Mouse (Mus musculus): ENCODE measurements around the gene Zscan2.

The Zscan2 gene

DNA sequence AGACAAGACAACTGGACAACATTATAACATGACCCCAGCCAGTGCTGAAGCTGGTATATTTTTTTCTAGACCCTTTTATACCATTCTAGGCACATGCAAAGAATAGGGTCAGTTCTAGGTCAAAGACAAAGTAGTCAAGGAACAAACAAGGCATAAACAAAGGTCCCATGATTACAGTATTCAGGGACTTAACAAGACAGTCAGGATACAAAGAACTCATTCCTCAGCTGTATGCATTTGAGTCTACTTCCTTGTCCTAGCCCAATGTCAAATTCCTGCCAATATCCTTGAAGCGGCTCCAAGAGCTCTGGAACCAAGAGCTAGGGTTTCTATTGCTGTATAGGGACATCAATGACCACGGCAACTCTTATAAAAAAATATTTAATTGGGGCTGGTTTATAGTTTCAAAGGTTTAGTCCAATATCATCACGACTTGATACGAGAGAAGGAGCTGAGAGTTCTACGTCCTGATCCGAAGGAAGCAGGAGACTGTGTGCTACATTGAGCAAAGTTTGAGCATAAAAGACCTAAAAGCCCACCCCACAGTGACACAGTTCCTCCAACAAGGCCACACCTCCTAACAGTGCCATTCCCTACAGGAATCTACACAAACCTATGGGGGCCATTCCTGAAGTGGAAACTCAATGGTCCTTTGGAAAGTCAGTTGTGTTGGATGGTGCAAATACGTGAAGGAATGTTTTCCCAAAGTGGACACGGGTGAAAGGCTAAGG, 16.6 kb upstream of the Zscan2 start:
- DNase-seq (ENCODE audit: low spot score in 2 of 2), result no peak

DNA sequence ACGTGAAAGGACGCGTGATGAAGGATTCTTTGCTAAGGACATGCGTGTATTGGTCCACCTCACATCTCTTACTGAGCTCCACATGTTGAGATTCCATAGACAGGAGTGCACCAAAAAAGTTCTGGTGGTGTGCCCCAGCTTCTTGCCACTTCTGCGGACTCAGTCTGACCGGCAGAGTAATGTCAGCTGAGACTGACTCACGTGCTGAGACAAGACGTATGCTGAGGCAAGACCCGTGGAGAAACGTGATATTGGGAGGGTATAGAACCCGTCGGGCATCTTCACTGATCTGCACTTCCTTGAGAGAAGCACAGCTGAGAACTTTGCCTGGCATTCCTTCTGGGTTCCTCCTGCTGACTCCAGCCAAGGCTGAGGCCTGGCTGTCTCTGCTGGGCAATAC, 16.0 kb upstream of the Zscan2 start:
- DNase-seq (ENCODE audit: low spot score in 2 of 2), result no peak

DNA sequence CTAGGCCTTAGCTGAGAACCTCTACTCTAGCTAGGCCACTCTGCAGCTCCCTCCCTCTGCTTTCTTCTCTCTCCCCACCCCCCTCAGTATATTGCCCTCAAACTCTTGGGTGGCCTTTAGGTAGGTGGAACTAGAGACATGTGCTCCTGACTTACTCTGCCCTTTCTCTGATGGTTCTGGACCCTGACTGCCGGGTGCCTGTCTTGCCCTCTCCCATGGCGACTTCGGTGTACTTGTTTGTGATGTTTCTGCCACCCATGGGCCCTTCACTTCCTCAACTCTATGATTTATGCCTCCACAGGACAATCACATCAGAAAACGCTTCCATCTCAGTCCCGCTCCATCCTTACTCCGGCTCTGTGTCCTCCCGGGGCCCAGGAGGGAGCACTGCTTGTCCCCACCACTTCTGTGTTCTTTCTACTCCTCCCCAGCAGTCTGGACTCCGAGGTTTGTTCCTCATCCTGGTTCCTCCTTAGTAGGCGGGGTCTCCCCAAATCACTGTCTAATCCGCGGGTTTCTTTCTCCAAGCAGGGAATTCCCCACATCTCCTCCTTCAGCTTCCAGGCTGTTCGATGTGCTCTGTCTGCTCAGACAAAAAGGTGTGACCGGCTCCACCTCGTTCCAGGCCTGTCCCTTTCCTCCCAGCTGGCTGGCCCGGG, 15.0 kb upstream of the Zscan2 start:
- no peak for DNase-seq (ENCODE audit: low spot score in 2 of 2)

DNA sequence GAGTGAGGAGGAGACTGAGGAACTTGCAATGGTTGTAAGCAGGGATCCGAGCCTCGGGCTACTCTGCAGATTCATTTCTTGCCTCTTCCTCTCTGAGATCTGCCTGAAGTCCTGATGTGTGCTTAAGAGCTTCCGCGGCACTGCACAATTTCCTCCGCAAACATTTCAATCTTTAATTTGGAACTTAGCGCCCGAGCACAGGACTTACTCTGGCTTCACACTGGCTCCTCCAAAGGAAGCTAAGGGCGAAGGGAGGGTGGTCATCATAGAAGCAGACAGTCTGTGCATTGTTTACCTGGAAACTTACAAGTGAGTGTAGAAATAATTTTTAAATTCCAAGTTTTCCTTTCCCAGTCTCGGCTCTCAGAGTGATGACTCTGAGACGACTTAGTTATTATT, 14.4 kb upstream of the Zscan2 start:
- no peak for DNase-seq (ENCODE audit: low spot score in 2 of 2)

DNA sequence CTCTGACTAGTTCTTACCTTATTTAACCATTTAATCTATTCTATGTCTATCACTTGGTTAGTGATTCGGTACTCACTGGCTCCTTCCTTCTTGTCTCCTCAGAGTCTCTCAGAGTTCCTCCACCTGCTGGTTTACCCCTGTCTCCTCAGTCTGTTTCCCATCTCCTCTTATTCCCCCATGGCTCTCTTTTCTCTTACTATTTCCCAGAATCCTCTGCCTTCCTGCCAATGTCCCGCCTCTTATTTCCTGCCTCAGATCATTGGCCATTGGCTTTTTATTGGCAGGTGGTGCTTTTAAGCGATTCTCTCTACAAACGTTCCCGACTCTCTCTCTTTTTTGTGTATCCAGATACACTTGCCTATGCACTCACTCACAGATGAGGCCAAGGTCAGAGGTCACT, 14.0 kb upstream of the Zscan2 start:
- DNase-seq (ENCODE audit: low spot score in 2 of 2), result no peak

DNA sequence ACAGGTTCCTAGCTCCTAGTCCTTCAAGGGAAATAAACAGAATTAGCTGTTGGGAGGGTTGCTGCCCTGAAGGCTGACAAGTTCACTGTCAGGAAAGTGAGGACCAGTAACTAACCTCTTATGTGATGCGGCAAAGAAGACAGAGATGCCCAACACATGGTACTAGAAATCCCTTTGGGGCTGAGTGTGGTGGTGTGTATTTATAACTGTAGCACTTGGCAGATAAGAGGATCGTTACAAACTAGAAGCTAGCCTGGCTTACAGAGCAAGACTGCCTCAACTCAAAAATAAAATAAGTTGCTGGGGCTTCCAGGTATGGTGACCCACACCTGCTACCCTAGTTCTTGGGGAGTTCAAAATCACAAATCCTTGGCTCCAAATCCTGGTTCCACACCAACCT, 11.5 kb upstream of the Zscan2 start:
- DNase-seq (ENCODE audit: low spot score in 2 of 2), result no peak

DNA sequence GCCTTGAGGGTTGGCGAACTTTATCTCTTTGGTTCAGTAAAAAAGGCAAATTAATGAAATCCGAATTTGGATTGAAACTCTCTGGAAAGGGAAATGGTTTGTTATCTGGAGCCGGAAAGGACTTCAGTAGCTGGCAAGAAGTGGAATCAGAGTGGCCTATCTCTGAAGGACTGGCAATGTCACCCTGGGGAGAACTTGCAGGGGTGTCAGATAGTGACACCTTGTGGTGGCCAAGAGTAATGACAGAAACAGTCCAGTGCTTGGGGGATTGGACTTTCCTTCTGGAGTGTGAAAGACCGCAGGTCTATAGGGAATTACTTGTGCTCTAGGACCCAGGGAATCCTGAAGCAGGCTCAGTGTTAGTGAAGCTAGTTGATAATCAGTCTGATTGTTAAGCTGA, 11.0 kb upstream of the Zscan2 start:
- no peak for DNase-seq (ENCODE audit: low spot score in 2 of 2)

DNA sequence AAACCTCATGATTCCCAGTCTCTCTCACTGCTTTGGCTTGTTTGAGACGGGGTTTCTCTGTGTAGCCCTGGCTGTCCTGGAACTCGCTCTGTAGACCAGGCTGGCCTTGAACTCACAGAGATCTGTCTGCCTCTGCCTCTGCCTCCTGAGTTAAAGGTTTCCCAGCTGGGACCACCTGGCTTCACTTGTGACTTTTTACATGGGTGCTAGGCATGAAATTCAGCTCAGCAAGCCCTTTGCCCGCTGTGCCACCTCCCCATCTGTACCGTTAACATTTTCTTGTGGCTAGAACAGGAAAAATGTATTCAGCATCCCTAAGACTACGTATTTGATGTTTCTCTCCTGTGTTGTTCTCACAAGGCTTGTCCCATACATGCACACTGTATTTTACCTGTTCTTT, 10.2 kb upstream of the Zscan2 start:
- no peak for DNase-seq (ENCODE audit: low spot score in 2 of 2)

DNA sequence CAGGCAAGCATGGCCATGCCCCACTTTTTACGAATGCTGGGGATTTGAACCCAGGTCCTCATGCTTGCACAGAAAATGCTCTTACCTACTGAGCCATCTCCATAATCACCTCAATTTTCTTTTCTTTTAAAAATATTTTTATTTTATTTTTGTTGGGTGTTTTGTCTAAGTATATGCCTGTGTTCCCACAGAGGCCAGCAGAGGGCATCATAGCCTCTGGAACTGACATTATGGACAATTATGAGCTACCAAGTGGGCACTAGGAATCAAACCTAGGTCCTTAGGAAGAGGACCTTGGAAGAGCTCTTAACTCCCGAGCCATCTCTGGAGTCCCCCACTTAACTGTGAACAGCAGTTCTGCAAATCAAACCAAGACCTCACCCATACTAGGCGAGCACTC, 7.5 kb upstream of the Zscan2 start:
- no peak for DNase-seq (ENCODE audit: low spot score in 2 of 2)

DNA sequence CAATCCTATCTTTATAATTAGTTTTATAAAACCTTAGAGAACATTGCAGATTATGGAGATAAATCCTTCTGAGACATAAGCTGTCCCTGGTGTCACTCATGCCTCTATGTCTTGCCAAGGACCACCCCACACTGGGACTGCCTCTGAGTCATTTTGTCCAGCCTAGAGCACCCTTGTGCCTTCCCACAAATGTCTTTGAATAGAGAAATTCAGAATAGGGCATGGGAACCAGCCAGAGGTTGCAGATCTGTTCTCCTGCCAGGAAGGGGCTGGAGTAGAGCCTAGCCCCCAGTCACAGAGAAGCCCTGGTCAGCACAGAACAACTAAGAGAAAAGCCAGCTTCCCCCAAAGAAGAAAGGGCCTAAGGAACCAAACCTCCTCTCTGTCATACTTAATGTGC, 5.4 kb upstream of the Zscan2 start:
- no peak for DNase-seq (ENCODE audit: low spot score in 2 of 2)

DNA sequence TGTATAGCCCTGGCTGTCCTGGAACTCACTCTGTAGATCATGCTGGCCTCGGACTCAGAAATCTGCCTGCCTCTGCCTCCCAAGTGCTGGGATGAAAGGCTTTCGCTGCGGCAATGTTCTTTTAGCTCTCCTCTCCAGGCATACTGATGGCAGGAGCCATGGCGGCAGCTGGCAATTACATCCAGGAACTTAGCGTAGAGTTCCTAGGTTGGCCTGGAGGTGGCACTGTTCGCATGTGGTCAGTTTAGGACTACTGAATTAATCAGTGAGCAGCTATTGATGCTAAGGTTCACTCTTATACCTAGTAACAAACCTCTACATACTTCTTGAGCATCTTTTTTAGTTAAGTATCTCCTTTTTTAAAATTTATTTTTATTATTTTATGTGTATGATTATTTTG, 3.5 kb upstream of the Zscan2 start:
- DNase-seq (ENCODE audit: low spot score in 2 of 2), result peak; percentile 52 to 76

DNA sequence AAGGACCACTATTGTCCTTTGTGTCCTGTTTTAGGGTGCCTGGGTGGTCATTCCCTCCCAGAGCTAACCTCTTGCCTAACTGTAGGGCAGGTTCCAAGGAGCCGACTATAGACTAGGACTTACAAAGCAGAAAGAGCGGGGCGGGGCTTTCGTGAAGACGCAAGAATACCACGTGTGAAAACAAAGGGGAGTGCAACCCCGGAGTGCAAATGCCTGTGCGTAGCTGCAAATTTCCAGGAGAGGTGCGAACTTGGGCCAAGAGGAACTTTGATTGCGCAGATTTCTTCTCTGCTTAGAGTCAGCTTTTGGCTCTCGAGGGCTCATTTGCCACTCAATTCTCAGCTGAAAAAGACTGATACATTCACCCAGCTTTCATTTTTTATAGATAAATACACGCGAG, 493 bp upstream of the Zscan2 start:
- DNase-seq (ENCODE audit: low spot score in 2 of 2), result peak in 1 of 2 experiments; percentile 25

DNA sequence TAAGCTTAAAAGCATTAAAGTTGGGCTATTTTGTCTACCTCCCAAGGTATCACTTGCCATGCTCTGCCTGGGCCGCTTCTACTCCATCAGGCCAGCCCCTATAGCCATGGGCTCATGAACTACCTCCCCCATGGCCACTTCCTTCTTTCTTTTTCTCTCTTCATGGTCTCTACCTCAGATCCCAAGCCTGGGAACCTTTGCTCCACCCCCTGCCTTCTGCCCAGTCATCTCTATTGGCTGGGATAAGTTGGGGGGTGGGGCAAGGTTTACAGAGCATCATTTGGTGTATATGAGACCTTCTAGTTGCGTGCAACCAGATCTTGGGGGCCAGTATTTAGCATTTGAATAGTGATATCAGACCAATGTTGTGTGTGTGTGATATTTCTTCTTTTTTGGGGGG, 1.8 kb downstream of the Zscan2 start:
- no peak for DNase-seq (ENCODE audit: low spot score in 2 of 2)

DNA sequence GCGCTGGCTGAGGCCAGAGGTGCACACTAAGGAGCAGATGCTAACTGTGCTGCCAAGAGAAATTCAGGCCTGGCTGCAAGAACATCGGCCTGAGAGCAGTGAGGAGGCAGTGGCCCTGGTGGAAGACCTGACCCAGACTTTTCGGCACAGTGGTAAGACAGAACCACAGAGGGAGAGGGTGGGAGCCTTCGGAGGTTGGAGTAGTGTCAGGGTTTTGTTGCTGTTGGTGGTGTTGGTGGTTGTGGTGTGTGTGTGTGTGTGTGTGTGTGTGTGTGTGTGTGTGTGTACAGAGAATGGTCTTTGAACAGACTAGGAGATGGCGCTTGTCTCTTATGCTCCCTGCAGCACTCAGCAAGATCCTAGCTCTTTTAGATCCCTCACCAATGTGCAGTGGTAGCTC, 2.8 kb downstream of the Zscan2 start:
- DNase-seq (ENCODE audit: low spot score in 2 of 2), result no peak

DNA sequence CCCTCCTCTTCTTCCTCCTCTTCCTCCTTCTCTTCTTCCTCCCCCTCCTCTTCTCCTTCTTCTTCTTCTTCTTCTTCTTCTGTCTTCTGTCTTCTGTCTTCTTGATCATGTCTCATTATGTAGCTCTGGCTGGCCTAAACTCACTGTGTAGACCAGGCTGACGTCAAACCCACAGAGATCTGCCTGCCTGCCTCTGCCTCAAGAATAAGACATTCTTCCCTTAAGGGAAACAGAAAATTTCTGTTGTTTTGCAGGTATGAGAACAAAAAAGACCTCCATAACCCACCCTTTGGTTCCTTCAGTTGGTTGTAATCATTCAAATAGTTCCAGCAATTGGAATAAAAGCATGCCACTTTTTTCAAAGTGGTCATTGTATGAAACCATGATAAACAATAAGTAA, 3.4 kb downstream of the Zscan2 start:
- DNase-seq (ENCODE audit: low spot score in 2 of 2), result no peak

DNA sequence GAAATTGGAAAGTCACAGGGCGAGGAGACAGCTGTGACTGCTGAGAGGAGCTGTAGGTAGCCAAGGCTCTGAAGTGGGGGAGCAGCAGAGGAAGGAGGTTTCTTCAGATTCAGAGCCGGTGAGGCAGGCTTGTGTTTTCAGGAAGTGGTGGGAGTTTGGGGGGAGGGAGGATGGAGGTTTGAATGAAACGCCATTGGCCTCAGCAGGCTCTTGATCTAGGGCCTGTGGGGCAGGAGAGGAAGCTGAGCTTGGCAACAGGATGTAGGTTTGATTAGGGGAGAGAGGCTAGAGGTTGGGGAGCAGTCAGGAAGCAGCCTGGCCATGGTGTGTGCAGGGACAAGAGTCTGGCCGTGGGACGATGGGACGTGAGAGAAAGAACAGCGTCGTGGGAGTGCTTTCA, 4.1 kb downstream of the Zscan2 start:
- DNase-seq (ENCODE audit: low spot score in 2 of 2), result no peak

DNA sequence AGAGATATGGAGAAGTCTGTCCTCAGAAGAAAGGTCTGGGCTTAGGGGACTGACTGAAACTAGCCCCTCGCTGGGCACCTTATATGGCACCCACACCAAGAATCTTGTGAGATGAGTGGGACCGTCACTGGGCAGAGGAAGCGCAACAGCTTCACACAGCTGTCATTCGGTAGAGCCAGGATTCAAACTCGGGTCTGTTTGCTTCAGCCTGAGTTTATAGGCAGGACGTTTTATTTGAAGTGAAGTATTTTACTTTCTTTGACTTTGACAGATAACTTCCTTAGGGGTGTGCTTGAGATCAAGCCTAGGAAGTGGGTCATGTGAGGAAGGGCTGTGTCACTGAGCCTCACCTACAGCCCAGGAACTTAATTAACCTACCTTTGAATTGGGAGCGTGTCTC, 4.8 kb downstream of the Zscan2 start:
- DNase-seq (ENCODE audit: low spot score in 2 of 2), result no peak

DNA sequence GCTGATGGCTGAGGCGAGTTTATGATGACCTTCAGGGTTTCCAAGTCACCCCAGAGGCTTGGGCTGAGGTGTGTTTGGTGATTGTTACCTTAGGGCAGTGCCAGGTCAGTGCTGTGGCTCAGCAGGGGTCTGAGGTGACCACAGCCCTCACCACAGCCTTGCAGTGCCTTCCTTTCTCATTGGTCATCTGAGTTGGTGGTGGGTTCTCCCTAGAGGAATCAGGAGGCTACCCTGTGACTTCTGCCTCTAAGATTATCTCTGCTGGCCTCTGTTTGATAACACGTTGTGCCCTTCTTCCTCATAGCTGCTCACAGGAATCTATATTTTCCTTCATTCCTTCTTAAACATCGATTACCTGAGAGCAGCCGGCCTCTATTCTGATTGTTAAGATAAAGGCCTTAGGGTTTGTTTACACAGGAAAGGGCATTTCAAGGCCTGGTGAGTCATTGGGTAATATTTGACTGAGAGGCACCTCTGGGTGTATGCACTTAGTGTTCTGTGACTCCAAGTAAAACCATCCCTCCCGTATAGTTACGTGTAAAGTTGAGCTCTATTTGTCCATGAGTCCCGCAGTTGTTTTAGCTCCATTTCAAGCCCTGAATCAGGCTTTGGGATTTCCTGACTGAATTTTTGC, 5.9 kb downstream of the Zscan2 start:
- no peak for DNase-seq (ENCODE audit: low spot score in 2 of 2)

DNA sequence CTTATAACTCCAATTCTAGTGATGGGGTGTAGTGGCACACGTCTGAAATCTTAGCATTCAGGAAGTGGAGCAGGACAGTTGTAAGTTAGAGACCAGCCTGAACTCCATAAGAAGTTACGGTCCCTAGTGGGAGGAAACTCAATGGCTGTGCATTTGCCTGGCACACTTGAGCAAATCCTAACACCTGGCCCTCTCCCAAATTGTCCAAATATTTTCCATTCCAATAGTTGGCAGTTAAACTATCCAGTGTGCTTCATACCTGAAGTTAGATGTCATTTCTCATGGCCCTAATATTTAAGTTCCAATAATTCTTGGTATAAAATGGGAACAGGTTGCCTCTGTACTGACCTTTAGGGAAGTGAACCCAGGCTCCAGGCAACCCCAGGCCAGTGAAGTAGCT, 8.0 kb downstream of the Zscan2 start:
- no peak for DNase-seq (ENCODE audit: low spot score in 2 of 2)

DNA sequence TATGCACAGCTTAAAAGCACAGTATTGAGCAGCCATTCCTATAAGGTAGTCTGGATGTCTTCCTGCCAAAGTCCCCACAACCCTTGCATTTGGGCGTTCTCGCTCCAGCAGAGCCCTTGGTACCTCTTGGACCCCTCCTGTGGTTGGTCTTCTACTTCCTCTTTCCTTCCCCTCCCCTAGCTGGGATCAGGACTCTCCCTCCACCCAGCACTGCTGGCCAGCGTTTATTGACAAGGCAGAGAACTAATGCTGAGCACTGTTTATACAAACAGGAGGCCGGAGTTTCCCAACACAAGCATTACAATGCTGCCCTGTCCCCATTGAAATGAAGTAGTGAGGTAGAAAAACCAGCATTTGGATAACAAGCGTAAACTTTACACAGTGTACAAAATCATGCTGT, 12.3 kb downstream of the Zscan2 start:
- DNase-seq (ENCODE audit: low spot score in 2 of 2), result no peak

DNA sequence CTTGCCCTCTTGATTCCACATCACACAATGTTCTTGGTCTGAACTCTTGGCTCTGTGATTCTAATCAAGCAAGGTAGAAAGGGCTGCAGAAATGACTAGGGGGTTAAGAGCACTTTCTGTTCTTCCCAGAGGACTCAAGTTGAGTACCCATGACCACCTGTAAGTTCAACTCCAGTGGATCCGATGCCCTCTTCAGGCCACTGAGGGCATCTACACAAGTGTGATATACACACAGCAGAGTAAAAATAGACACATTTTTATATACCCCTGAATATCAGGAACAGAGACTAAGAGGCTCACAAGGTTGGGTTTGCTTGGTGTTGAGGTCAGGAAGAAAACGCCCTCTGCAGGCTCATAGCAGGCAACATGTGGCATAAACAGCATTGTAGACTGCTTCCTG, 12.9 kb downstream of the Zscan2 start:
- DNase-seq (ENCODE audit: low spot score in 2 of 2), result no peak

DNA sequence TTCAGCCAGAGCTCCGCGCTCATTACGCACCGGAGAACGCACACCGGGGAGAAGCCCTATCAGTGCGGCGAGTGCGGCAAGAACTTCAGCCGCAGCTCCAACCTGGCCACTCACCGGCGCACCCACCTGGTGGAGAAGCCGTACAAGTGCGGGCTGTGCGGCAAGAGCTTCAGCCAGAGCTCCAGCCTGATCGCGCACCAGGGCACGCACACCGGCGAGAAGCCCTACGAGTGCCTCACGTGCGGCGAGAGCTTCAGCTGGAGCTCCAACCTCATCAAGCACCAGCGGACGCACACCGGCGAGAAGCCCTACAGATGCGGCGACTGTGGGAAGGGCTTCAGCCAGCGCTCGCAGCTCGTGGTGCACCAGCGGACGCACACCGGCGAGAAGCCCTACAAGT, 15.0 kb downstream of the Zscan2 start:
- DNase-seq (ENCODE audit: low spot score in 2 of 2), result no peak

DNA sequence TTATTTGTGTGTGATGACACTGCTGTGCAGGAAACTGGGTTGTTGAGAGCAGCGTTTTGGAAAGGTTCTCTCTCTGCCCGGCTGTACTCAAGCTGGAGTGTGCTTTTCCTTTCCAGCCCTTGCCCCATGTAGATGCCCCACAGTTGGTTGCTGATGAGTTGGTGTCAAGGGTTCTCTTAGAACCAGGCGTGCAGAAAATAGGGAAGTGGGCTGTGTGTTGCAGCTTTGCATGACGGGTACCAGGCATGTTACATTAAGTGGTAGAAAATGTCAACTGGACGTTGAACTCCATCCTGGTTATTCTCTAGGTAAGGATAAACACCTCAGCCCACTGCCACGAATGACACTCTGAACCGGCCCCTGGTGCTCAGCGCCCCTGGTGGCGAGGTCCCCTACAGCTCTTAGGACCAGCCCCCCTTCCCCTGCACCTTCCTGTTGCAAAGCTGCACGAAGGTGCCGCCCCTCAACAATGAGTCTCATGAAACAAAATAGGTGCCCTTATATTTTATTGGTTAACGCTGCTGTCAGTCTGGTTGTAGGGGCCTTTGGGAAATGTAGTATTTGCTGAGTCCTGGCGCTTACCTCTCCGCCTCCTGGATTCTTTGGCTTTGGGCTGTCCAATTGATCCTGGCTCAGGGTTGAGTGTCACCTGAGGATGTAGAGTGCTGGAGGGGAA, 22.2 kb downstream of the Zscan2 start:
- DNase-seq (ENCODE audit: low spot score in 2 of 2), result peak in 1 of 2 experiments; percentile 24

Data from cerebellum, postnatal 4 days (tissue).